Mouse (Mus musculus): Measurements from ENCODE around the gene Grm4. TPM values are rescaled to one million over a fixed set of nuclear protein-coding genes. Genes with fewer than 3 reads are reported as not detected.

The Grm4 gene
- polyA plus RNA-seq, 3 experiments from 2014 or later, result 0.09 TPM; not detected in 2

GRCm38 (mm10) chr17:27511865-27512618, 9.2 kb downstream of the Grm4 start:
- ATAC-seq, result no peak

- ATAC-seq, result no peak
Observed at GRCm38 (mm10) chr17:27511125-27511735, 10.0 kb downstream of the Grm4 start.

GRCm38 (mm10) chr17:27510258-27511124, 10.7 kb downstream of the Grm4 start:
- no peak for ATAC-seq

GRCm38 (mm10) chr17:27509056-27509455, 12.1 kb downstream of the Grm4 start:
- ATAC-seq, result no peak

GRCm38 (mm10) chr17:27508513-27508912, 12.7 kb downstream of the Grm4 start:
- no peak for ATAC-seq

GRCm38 (mm10) chr17:27508002-27508401, 13.2 kb downstream of the Grm4 start:
- no peak for ATAC-seq

GRCm38 (mm10) chr17:27507591-27507945, 13.6 kb downstream of the Grm4 start:
- no peak for ATAC-seq

- no peak for ATAC-seq
Observed at GRCm38 (mm10) chr17:27506871-27507590, 14.2 kb downstream of the Grm4 start.

- no peak for ATAC-seq
Observed at GRCm38 (mm10) chr17:27506362-27506761, 14.8 kb downstream of the Grm4 start.

GRCm38 (mm10) chr17:27505221-27505881, 15.9 kb downstream of the Grm4 start:
- ATAC-seq, result no peak

GRCm38 (mm10) chr17:27503869-27504268, 17.3 kb downstream of the Grm4 start:
- ATAC-seq, result no peak

- no peak for ATAC-seq
Observed at GRCm38 (mm10) chr17:27502736-27503445, 18.3 kb downstream of the Grm4 start.

GRCm38 (mm10) chr17:27502288-27502687, 18.9 kb downstream of the Grm4 start:
- ATAC-seq, result no peak

GRCm38 (mm10) chr17:27501331-27502251, 19.6 kb downstream of the Grm4 start:
- no peak for ATAC-seq

- no peak for ATAC-seq
Observed at GRCm38 (mm10) chr17:27500811-27501210, 20.4 kb downstream of the Grm4 start.

GRCm38 (mm10) chr17:27499080-27499479, 22.1 kb downstream of the Grm4 start:
- ATAC-seq, result no peak

GRCm38 (mm10) chr17:27497798-27498197, 23.4 kb downstream of the Grm4 start:
- no peak for ATAC-seq

GRCm38 (mm10) chr17:27495008-27495540, 26.1 kb downstream of the Grm4 start:
- no peak for ATAC-seq

- no peak for ATAC-seq
Observed at GRCm38 (mm10) chr17:27493969-27494368, 27.2 kb downstream of the Grm4 start.

GRCm38 (mm10) chr17:27493389-27493788, 27.8 kb downstream of the Grm4 start:
- no peak for ATAC-seq
